Mouse (Mus musculus) gastrocnemius, adult 8-10 months (tissue): ENCODE results near the gene Olfr149. TPM values are rescaled to one million over a fixed set of nuclear protein-coding genes. Genes with fewer than 3 reads are reported as not detected.
"Not testable (repeated sequence)": the region's sequence is repeated elsewhere in the genome, so short reads cannot be mapped to it uniquely, and the experiment has no call there.

ENCODE experiments used
- DNase-seq, 2 experiments: peaks; one replicate each; pipeline ENCODE4 v3.0.0; 2022; ENCODE audit warnings: low spot score in 2 of 2
- total RNA-seq, 4 experiments: library from RNA; stranded (reverse); gene quantifications; 2 replicates each; pipeline ENCODE4 v1.2.4; 2022

The Olfr149 gene
- total RNA-seq: not detected

- DNase-seq: no peak
Observed at GRCm38 (mm10) chr9:39707017-39707416, at the start of gene Olfr149. TSS of gene Olfr149 (minus strand) at chr9:39707117.

GRCm38 (mm10) chr9:39746428-39746827 is 39.5 kb upstream of the Olfr149 start:
- DNase-seq: no peak

GRCm38 (mm10) chr9:39745949-39746348 is 39.0 kb upstream of the Olfr149 start, which contains the start of gene Olfr967:
TSS of gene Olfr967 (plus strand) at chr9:39746249.
- DNase-seq: no peak

GRCm38 (mm10) chr9:39740741-39741140 is 33.8 kb upstream of the Olfr149 start:
- no peak for DNase-seq

- DNase-seq: no peak
Observed at GRCm38 (mm10) chr9:39730678-39731077, 23.8 kb upstream of the Olfr149 start, which contains the start of gene Olfr150. TSS of gene Olfr150 (plus strand) at chr9:39730978.

GRCm38 (mm10) chr9:39711053-39711452 is 4.1 kb upstream of the Olfr149 start, which contains the start of gene Olfr965:
TSS of gene Olfr965 (plus strand) at chr9:39711353.
- DNase-seq: no peak

GRCm38 (mm10) chr9:39708958-39709357 is 2.0 kb upstream of the Olfr149 start:
- no peak for DNase-seq

GRCm38 (mm10) chr9:39701123-39701522 is 5.8 kb downstream of the Olfr149 start:
- not testable (repeated sequence) for DNase-seq

- DNase-seq: no peak
Observed at GRCm38 (mm10) chr9:39679280-39679679, 27.6 kb downstream of the Olfr149 start.

GRCm38 (mm10) chr9:39678557-39678956 is 28.4 kb downstream of the Olfr149 start:
- DNase-seq: no peak

- DNase-seq: no peak
Observed at GRCm38 (mm10) chr9:39674820-39675219, 32.1 kb downstream of the Olfr149 start.

GRCm38 (mm10) chr9:39669723-39670122 is 37.2 kb downstream of the Olfr149 start:
- no peak for DNase-seq

GRCm38 (mm10) chr9:39666905-39667304 is 40.0 kb downstream of the Olfr149 start, which contains the start of gene Olfr963:
TSS of gene Olfr963 (plus strand) at chr9:39667205.
- DNase-seq: no peak

GRCm38 (mm10) chr9:39654756-39655396 is 52.0 kb downstream of the Olfr149 start:
- no peak for DNase-seq

Other genes starting within 250 kb of the Olfr149 start
- not detected for gene Olfr955, start 235.2 kb downstream of the Olfr149 start, total RNA-seq
- gene Olfr44, start 213.1 kb downstream of the Olfr149 start, total RNA-seq: not detected
- gene Olfr957, start 191.3 kb downstream of the Olfr149 start, total RNA-seq: not detected
- not detected for gene Olfr958, start 153.1 kb downstream of the Olfr149 start, total RNA-seq
- gene Olfr959, start 131.5 kb downstream of the Olfr149 start, total RNA-seq: not detected
- gene AW551984, start 102.7 kb downstream of the Olfr149 start, total RNA-seq: under 1 TPM; 0.16 to 0.54 (median 0.34) TPM
- not detected for gene Olfr148, start 96.5 kb downstream of the Olfr149 start, total RNA-seq
- gene Olfr960, start 85.7 kb downstream of the Olfr149 start, total RNA-seq: not detected
- gene Olfr961, start 62.0 kb downstream of the Olfr149 start, total RNA-seq: not detected
- not detected for gene Olfr963, start 39.9 kb downstream of the Olfr149 start, total RNA-seq
- gene Olfr965, start 4.2 kb upstream of the Olfr149 start, total RNA-seq: not detected
- gene Olfr150, start 23.9 kb upstream of the Olfr149 start, total RNA-seq: not detected
- not detected for gene Olfr967, start 39.1 kb upstream of the Olfr149 start, total RNA-seq
- not detected for gene Olfr968, start 76.1 kb upstream of the Olfr149 start, total RNA-seq
- not detected for gene Olfr969, start 83.8 kb upstream of the Olfr149 start, total RNA-seq
- not detected for gene Olfr970, start 101.7 kb upstream of the Olfr149 start, total RNA-seq
- gene Olfr971, start 129.8 kb upstream of the Olfr149 start, total RNA-seq: not detected
- not detected for gene Olfr972, start 159.3 kb upstream of the Olfr149 start, total RNA-seq
- not detected for gene Olfr229, start 200.2 kb upstream of the Olfr149 start, total RNA-seq
- not detected for gene Olfr974, start 230.4 kb upstream of the Olfr149 start, total RNA-seq
- not detected for gene Olfr975, start 244.9 kb upstream of the Olfr149 start, total RNA-seq